Mouse (Mus musculus): ENCODE measurements around the gene Traip.

GRCm38 (mm10) chr9:107970311-107970710 lies 20.4 kb downstream of the Traip start:
- TF ChIP-seq CTCF (IDR thresholded peaks at IDR 0.05; ENCODE audit: low read depth) (no peak), EP300 (optimal IDR thresholded peaks at IDR 0.05) (no peak)

Data from stomach, postnatal 0 days (tissue).